In genomic region chr2:26555076-26555475, GRCm38 (mm10) we compare ENCODE assay signal across 11 mouse cellular contexts. TPM values are rescaled to one million over a fixed set of nuclear protein-coding genes. Genes with fewer than 3 reads are reported as not detected.
A peak's percentile ranks its signal among the peaks of the same experiment; 100 is the strongest.
DNase-seq lines count a peak whose midpoint lies in the region; ATAC-seq lines count a peak whose summit lies in the region.
"Had no signal": no experiment of that assay in that cellular context is flagged by ENCODE, and none has a peak within 500 bp of the region (broad histone marks: within the 10 kb centered on the region; RNA-seq: fewer than 3 reads in every experiment).

No protein-coding gene starts in this region.

- no peak; the same call in 1 of the 2 replicates for ATAC-seq in heart, embryonic 16.5 days (replicated peaks; ENCODE audit: extremely low read depth, insufficient read depth, low FRiP score)
- no peak for ATAC-seq in hindbrain, embryonic 12.5 days (ENCODE audit: low FRiP score)

- 0 out of 2 replicates have a peak overlapping the region, but pooled peaks have one; percentile 25 for H3K4me2 ChIP-seq in heart, embryonic 16.5 days (ENCODE audit: low read depth, low read length)
- H3K4me2 ChIP-seq in hindbrain, embryonic 12.5 days (replicated peaks): no peak overlapping the region
- H3K4me2 ChIP-seq: heart, embryonic 13.5 days; liver, embryonic 15.5 days had no signal

- H3K27ac ChIP-seq in heart, embryonic 16.5 days (ENCODE audit: low read length): peak overlapping the region; percentile 37; the same call in 1 of the 2 replicates
- no peak overlapping the region for H3K27ac ChIP-seq in hindbrain, embryonic 12.5 days
- H3K27ac ChIP-seq: heart, embryonic 13.5 days; liver, embryonic 15.5 days had no signal

- H3K9me3 ChIP-seq in heart, embryonic 16.5 days (replicated peaks; ENCODE audit: control insufficient read depth, low read length): no peaks in the 10 kb centered on the region
- no peaks in the 10 kb centered on the region for H3K9me3 ChIP-seq in hindbrain, embryonic 12.5 days (replicated peaks)
- H3K9me3 ChIP-seq: heart, embryonic 13.5 days; liver, embryonic 15.5 days had no signal

- no peak overlapping the region for H3K9ac ChIP-seq in heart, embryonic 16.5 days (ENCODE audit: low read length)
- H3K9ac ChIP-seq in hindbrain, embryonic 12.5 days: no peak overlapping the region
- H3K9ac ChIP-seq: heart, embryonic 13.5 days; liver, embryonic 15.5 days had no signal

- no peak overlapping the region for H3K4me3 ChIP-seq in heart, embryonic 16.5 days (ENCODE audit: low read length)
- no peak overlapping the region for H3K4me3 ChIP-seq in hindbrain, embryonic 12.5 days
- H3K4me3 ChIP-seq: heart, embryonic 13.5 days; liver, embryonic 15.5 days had no signal

- WGBS in heart, embryonic 16.5 days: 47% methylated on average over 4 of the region's 4 CpGs
- WGBS in hindbrain, embryonic 12.5 days: 84% methylated on average over 4 of the region's 4 CpGs

- peaks cover 47% of the 10 kb centered on the region for H3K4me1 ChIP-seq in heart, embryonic 16.5 days (ENCODE audit: control insufficient read depth, insufficient read depth, low read length)
- H3K4me1 ChIP-seq in hindbrain, embryonic 12.5 days: no peaks in the 10 kb centered on the region

- no peaks in the 10 kb centered on the region for H3K27me3 ChIP-seq in heart, embryonic 16.5 days (ENCODE audit: control insufficient read depth, insufficient read depth, low read length)
- H3K27me3 ChIP-seq in hindbrain, embryonic 12.5 days: no peaks in the 10 kb centered on the region
- H3K27me3 ChIP-seq: heart, embryonic 13.5 days had no signal

- peak; percentile 60 for DNase-seq in kidney, adult 18-20 months
- DNase-seq in kidney, adult 11 months: no peak
- peak; percentile 46 to 74 for DNase-seq in adrenal gland, postnatal 36 days
- DNase-seq in lung, postnatal 14 days: peak; percentile 82
- no peak for DNase-seq in spleen, postnatal 4 days (ENCODE audit: low spot score in 2 of 2)
- no peak for DNase-seq in thymus, postnatal 36 days
- DNase-seq: cerebellum, adult 2 months had no signal

- no peaks in the 10 kb centered on the region for H3K36me3 ChIP-seq in heart, embryonic 16.5 days (ENCODE audit: control insufficient read depth, insufficient read depth)
- H3K36me3 ChIP-seq in hindbrain, embryonic 12.5 days: no peaks in the 10 kb centered on the region
- H3K36me3 ChIP-seq: heart, embryonic 13.5 days; liver, embryonic 15.5 days had no signal

RNA-seq across cellular contexts. Expression of gene Egfl7, which starts 24.7 kb away (rescaled TPM):
- 100 to 1,000 TPM in 1 of 2 experiments, 10 to 100 TPM in 1; 86.2 to 127 TPM for total RNA-seq in adrenal gland, postnatal 36 days (2021)
- polyA plus RNA-seq in heart, embryonic 16.5 days (2015; fragmentation: Nextera tagmentation; extraction: Ambion mirVana): 188 and 216 TPM in 2 replicates
- 61.4 and 72.1 TPM in 2 replicates for polyA plus RNA-seq in hindbrain, embryonic 12.5 days (2016; fragmentation: Nextera tagmentation; extraction: Ambion mirVana)

RNA-seq across cellular contexts. Expression of gene Gm20532, which starts 31.4 kb away (rescaled TPM):
- not detected for total RNA-seq in adrenal gland, postnatal 36 days (2021)
- not detected in 2 replicates for polyA plus RNA-seq in heart, embryonic 16.5 days (2015; fragmentation: Nextera tagmentation; extraction: Ambion mirVana)
- not detected in 2 replicates for polyA plus RNA-seq in hindbrain, embryonic 12.5 days (2016; fragmentation: Nextera tagmentation; extraction: Ambion mirVana)
- polyA plus RNA-seq: cerebellum, adult 2 months; heart, embryonic 13.5 days; liver, embryonic 15.5 days had no signal

RNA-seq across cellular contexts. Expression of gene Notch1, which starts 38.6 kb away (rescaled TPM):
- total RNA-seq in adrenal gland, postnatal 36 days (2021): 10 to 100 TPM; 17.5 to 25.5 TPM
- 17.9 and 21.8 TPM in 2 replicates for polyA plus RNA-seq in heart, embryonic 16.5 days (2015; fragmentation: Nextera tagmentation; extraction: Ambion mirVana)
- 38.0 and 41.0 TPM in 2 replicates for polyA plus RNA-seq in hindbrain, embryonic 12.5 days (2016; fragmentation: Nextera tagmentation; extraction: Ambion mirVana)

RNA-seq across cellular contexts. Expression of gene Agpat2, which starts 49.1 kb away (rescaled TPM):
- 100 to 1,000 TPM; 301 to 364 TPM for total RNA-seq in adrenal gland, postnatal 36 days (2021)
- polyA plus RNA-seq in heart, embryonic 16.5 days (2015; fragmentation: Nextera tagmentation; extraction: Ambion mirVana): 25.9 and 28.5 TPM in 2 replicates
- polyA plus RNA-seq in hindbrain, embryonic 12.5 days (2016; fragmentation: Nextera tagmentation; extraction: Ambion mirVana): 11.7 and 13.1 TPM in 2 replicates

Comparison
In these comparisons a context has a peak if more than half of its experiments do, and no peak if none do; other contexts are left out.
1. DNase-seq: peak in kidney, adult 18-20 months (single experiment), adrenal gland, postnatal 36 days (2 of 2) and lung, postnatal 14 days (single experiment); none in kidney, adult 11 months (single experiment), spleen, postnatal 4 days (0 of 2) and thymus, postnatal 36 days (0 of 2).